Mouse (Mus musculus) thymus, adult 18-20 months (tissue): ENCODE data around the gene Mfn2.
"Not testable (repeated sequence)": the region's sequence is repeated elsewhere in the genome, so short reads cannot be mapped to it uniquely, and the experiment has no call there.

Experiments used
- DNase-seq, 2 experiments: peaks; one replicate each; pipeline ENCODE4 v3.0.0; 2022; ENCODE audit warnings: mixed read lengths in 2 of 2

Gene Mfn2

GRCm38 (mm10) chr4:147867563-147868449, 36.7 kb downstream of the Mfn2 start:
- DNase-seq: no peak

- DNase-seq: not testable (repeated sequence)
Measured at GRCm38 (mm10) chr4:147866793-147867192, 37.7 kb downstream of the Mfn2 start.

- no peak for DNase-seq
Measured at GRCm38 (mm10) chr4:147866056-147866455, 38.4 kb downstream of the Mfn2 start.

DNA sequence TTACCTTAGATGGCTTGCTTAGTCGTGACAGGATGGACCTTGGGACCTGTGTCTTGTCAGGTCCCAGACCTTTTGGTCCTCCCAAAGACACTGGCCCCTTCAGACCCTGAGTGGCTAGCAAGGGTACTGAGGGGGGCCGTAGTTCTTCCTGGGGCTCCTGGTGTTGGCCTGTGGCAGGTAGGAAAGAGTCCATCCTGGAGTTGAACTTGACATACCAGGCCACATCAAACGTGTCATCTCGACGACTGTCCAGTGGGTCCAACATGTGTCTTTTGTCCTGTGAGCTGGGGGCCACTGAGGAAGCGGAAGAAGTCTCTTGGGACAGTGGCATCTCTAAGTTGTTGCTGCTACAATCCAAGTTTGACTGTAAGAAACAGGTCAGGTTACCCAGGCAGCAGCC, 38.9 kb downstream of the Mfn2 start:
- no peak for DNase-seq

GRCm38 (mm10) chr4:147862051-147862450, 42.5 kb downstream of the Mfn2 start:
- DNase-seq: no peak

GRCm38 (mm10) chr4:147850776-147851175, 53.7 kb downstream of the Mfn2 start:
- DNase-seq: no peak

DNA sequence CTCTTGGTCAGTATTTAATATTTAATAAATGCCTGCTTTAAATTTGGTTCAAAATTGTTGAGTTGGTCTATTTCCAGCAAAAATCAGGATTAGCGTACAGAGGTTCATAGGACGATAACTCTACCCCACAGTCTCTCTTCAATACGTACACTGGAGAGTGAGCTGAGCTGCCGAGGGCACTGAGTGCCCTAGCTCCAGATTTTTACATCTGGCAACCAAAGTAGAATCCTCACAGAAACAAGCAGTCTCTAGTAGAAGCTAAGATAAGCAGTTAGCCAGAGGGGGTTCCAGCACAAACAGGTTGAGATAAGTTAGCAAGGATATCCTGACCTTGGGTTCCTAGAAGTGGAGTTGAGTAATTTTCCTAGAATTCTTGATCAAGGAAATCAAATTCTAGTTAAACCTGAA, 55.9 kb downstream of the Mfn2 start:
- DNase-seq: no peak

DNA sequence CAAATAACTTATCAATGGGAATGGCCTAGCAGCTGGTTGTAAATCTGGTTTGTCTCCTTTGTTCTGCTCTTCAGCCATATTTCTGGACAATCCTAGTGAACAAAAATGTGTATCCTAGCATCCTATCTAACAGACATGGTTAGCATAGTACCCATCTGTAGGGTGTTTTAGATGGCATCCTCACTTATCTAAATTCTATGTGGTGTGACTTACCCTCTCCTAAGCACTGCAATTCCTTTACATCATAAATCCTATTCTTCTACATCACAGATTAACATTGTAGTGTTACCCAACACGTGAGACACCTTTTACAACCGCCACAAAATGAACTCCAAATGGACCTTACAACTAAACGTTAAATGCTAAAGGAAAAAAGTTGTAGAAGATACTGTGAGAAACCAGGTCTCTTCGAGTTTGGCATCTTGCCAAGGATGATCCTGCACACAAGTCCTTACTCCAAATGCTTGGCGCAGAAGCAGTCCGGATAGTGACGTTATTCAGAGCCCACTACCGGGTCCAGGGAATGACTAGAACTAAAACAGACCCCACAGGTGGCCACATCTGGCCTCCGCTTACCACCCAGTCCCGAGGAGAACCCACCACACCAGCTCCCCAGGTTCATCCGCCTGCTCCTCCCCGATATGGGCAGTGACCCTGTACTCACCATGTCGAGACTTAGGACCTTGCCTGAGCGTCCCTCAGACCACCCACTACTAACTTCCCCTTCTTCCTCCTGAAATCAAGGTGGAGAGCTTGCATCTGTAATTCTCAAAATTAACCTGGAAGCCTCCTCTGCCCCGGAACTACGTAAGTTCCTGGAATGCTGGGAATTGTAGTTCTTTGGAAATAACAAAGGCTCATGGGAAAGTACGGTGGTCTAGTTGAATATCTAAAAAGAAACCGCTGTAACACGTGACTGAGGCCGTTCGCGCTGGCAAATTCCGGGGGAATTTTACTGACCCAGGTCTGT, 56.6 kb downstream of the Mfn2 start, which contains the start of gene Zfp933:
Zfp933 (minus strand) TSS at position 753 of the 970 bp plus-strand sequence.
- DNase-seq: peak; percentile 30 to 51

GRCm38 (mm10) chr4:147842871-147843270, 61.6 kb downstream of the Mfn2 start:
- DNase-seq: no peak

- DNase-seq: peak; percentile 30 to 40
Measured at GRCm38 (mm10) chr4:147839282-147839681, 65.2 kb downstream of the Mfn2 start.

DNA sequence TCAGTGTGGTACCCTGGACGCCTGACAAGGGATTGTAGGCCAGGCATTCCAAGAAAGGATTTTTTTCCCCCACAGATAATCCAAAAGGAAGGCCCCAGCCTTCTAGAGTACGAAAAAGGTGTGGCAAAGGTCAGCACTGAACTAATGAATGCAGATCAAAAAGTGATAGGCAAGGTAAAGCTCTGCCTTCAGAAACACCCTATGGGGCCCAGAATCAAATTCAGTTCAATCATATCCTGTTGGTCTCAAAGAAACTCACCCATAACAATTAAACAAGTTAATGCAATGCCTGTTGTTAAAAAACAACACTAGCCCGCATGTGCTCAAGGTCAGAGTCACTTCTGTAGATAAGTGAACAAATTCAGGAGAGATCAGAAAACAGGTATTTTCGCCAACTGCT, 80.1 kb downstream of the Mfn2 start:
- no peak for DNase-seq
